9 mouse cellular contexts compared by ENCODE assay signal in genomic region chr2:33957754-33958153, GRCm38 (mm10).
DNase-seq lines count a peak whose midpoint lies in the region; ATAC-seq and TF ChIP-seq lines count a peak whose summit lies in the region.
"Had no signal": no experiment of that assay in that cellular context is flagged by ENCODE, and none has a peak within 500 bp of the region (broad histone marks: within the 10 kb centered on the region; RNA-seq: fewer than 3 reads in every experiment).

No protein-coding gene starts in this region.

- H3K36me3 ChIP-seq in kidney, embryonic 15.5 days: no peaks in the 10 kb centered on the region
- no peaks in the 10 kb centered on the region for H3K36me3 ChIP-seq in ES-E14 (ENCODE audit: control insufficient read depth, insufficient read depth, low read length, poor library complexity, severe bottlenecking)
- H3K36me3 ChIP-seq: heart, embryonic 13.5 days had no signal

- H3K9ac ChIP-seq in kidney, embryonic 15.5 days: no peak overlapping the region
- H3K9ac ChIP-seq in ES-E14 (ENCODE audit: insufficient read depth, low read depth, low read length, poor library complexity, severe bottlenecking): no peak overlapping the region
- H3K9ac ChIP-seq: heart, embryonic 13.5 days had no signal

- peaks cover 3% of the 10 kb centered on the region; the same call in 1 of the 2 replicates for H3K4me1 ChIP-seq in kidney, embryonic 15.5 days
- H3K4me1 ChIP-seq in ES-E14 (ENCODE audit: control insufficient read depth in 2 of 2, insufficient read depth in 2 of 2, low read length in 2 of 2, poor library complexity in 1 of 2): peaks cover 0 to 2% of the 10 kb centered on the region in 2 experiments; a peak in 1 of 4 replicates
- H3K4me1 ChIP-seq: heart, embryonic 13.5 days had no signal

- H3K27ac ChIP-seq in kidney, embryonic 15.5 days: no peak overlapping the region
- no peak overlapping the region for H3K27ac ChIP-seq in ES-E14 (ENCODE audit: insufficient read depth, low read depth, low read length, poor library complexity, severe bottlenecking)
- H3K27ac ChIP-seq: heart, embryonic 13.5 days had no signal

- no peak overlapping the region for H3K4me3 ChIP-seq in kidney, embryonic 15.5 days (replicated peaks)
- no peak overlapping the region for H3K4me3 ChIP-seq in ES-E14 (ENCODE audit: insufficient read depth in 1 of 2, low read depth in 1 of 2, low read length in 2 of 2, poor library complexity in 1 of 2, severe bottlenecking in 1 of 2)
- H3K4me3 ChIP-seq: heart, embryonic 13.5 days had no signal

- in situ Hi-C loops in ES-E14 (cut with MboI; ENCODE audit: low sequenced_read_pairs in 2 of 2, unreplicated experiment in 2 of 2): loop anchor here in 1 of 2 experiments (10.0 kb wide), 2 partner anchors 133 to 213 kb away; no protein-coding TSS in a partner anchor

- no peaks in the 10 kb centered on the region for H3K27me3 ChIP-seq in kidney, embryonic 15.5 days

- 63% methylated on average over 6 of the region's 6 CpGs for WGBS in kidney, embryonic 15.5 days

- no peak overlapping the region for H3K4me2 ChIP-seq in kidney, embryonic 15.5 days
- H3K4me2 ChIP-seq: heart, embryonic 13.5 days had no signal

- ATAC-seq in kidney, embryonic 15.5 days (replicated peaks; ENCODE audit: low FRiP score): no peak

- no peaks in the 10 kb centered on the region for H3K9me3 ChIP-seq in kidney, embryonic 15.5 days (replicated peaks)
- no peaks in the 10 kb centered on the region for H3K9me3 ChIP-seq in ES-E14 (ENCODE audit: control insufficient read depth, insufficient read depth, low read depth, low read length)
- H3K9me3 ChIP-seq: heart, embryonic 13.5 days had no signal

- DNase-seq in kidney, adult 18-20 months: peak; percentile 44
- peak; percentile 49 to 51 for DNase-seq in B cell, adult 2 months
- peak; percentile 69 for DNase-seq in ES-E14 (ENCODE audit: low read depth, low spot score)
- peak; percentile 67 for DNase-seq in embryo, embryonic 11 days
- DNase-seq in lung, adult 18-20 months: peak; percentile 16 to 34
- peak; percentile 50 to 57 for DNase-seq in thymus, postnatal 36 days
- no peak for DNase-seq in cerebellum, postnatal 36 days

TF ChIP-seq in ES-E14, 5 proteins besides CTCF, POLR2A, EP300 and RAD21:
- TF ChIP-seq ZC3H11A (IDR thresholded peaks at IDR 0.05; ENCODE audit: borderline replicate concordance, low read depth, low read length): peak; percentile 61; the same call in 1 of the 2 replicates
- TF ChIP-seq MAFK (IDR thresholded peaks at IDR 0.05; ENCODE audit: insufficient read depth, low read depth, low read length): no peak

Comparison
In these comparisons a context has a peak if more than half of its experiments do, and no peak if none do; other contexts are left out.
1. DNase-seq: peak in kidney, adult 18-20 months (single experiment), B cell, adult 2 months (2 of 2), ES-E14 (single experiment), embryo, embryonic 11 days (single experiment), lung, adult 18-20 months (2 of 2) and thymus, postnatal 36 days (2 of 2); none in cerebellum, postnatal 36 days (0 of 2).